Comparison of ENCODE assay signal across 24 mouse cellular contexts in genomic region chr2:167399646-167400045, GRCm38 (mm10). TPM values are rescaled to one million over a fixed set of nuclear protein-coding genes. Genes with fewer than 3 reads are reported as not detected.
A peak's percentile ranks its signal among the peaks of the same experiment; 100 is the strongest.
DNase-seq lines count a peak whose midpoint lies in the region; TF ChIP-seq lines count a peak whose summit lies in the region.
"Had no signal": no experiment of that assay in that cellular context is flagged by ENCODE, and none has a peak within 500 bp of the region (broad histone marks: within the 10 kb centered on the region; RNA-seq: fewer than 3 reads in every experiment).

No protein-coding gene starts in this region.

- 75% methylated on average over 7 of the region's 7 CpGs for WGBS in small intestine, adult 2 months

- H3K36me3 ChIP-seq in ES-E14 (ENCODE audit: control insufficient read depth, insufficient read depth, low read length, poor library complexity, severe bottlenecking), result no peaks in the 10 kb centered on the region
- no peaks in the 10 kb centered on the region for H3K36me3 ChIP-seq in small intestine, adult 2 months (ENCODE audit: control insufficient read depth, insufficient read depth, low read length)
- H3K36me3 ChIP-seq: G1E; heart, embryonic 15.5 days; limb, embryonic 10.5 days; midbrain, embryonic 10.5 days; neural tube, embryonic 15.5 days had no signal

- peak overlapping the region; percentile 75 for H3K27ac ChIP-seq in ES-E14 (ENCODE audit: insufficient read depth, low read depth, low read length, poor library complexity, severe bottlenecking)
- 0 out of 2 replicates have a peak overlapping the region, but pooled peaks have one; percentile 20 for H3K27ac ChIP-seq in small intestine, adult 2 months (ENCODE audit: insufficient read depth, low read depth, low read length)
- H3K27ac ChIP-seq: heart, embryonic 15.5 days; hindbrain, embryonic 14.5 days; limb, embryonic 10.5 days; midbrain, embryonic 10.5 days; neural tube, embryonic 15.5 days had no signal

- H3K9ac ChIP-seq in ES-E14 (ENCODE audit: insufficient read depth, low read depth, low read length, poor library complexity, severe bottlenecking), result 0 out of 2 replicates have a peak overlapping the region, but pooled peaks have one; percentile 39
- H3K9ac ChIP-seq: forebrain, postnatal 0 days; heart, embryonic 15.5 days; hindbrain, embryonic 14.5 days; neural tube, embryonic 15.5 days had no signal

- no peaks in the 10 kb centered on the region for H3K9me3 ChIP-seq in ES-E14 (ENCODE audit: control insufficient read depth, insufficient read depth, low read depth, low read length)
- H3K9me3 ChIP-seq: G1E; heart, embryonic 15.5 days; limb, embryonic 10.5 days; midbrain, embryonic 10.5 days; neural tube, embryonic 15.5 days had no signal

- no peak for TF ChIP-seq CTCF in small intestine, adult 2 months (IDR thresholded peaks at IDR 0.05; ENCODE audit: extremely low read depth, insufficient read length, insufficient replicate concordance, low read depth, low read length)

- no peak for TF ChIP-seq POLR2A in small intestine, adult 2 months (IDR thresholded peaks at IDR 0.05; ENCODE audit: low read depth, low read length)

- DNase-seq in ovary, adult 18-20 months (ENCODE audit: low spot score), result peak; percentile 48
- DNase-seq in ovary, postnatal 10 days (ENCODE audit: low spot score), result no peak
- DNase-seq in ES-E14 (ENCODE audit: low read depth, low spot score), result no peak
- DNase-seq in adrenal gland, adult 8-10 months, result peak; percentile 72
- DNase-seq in lung, postnatal 25 days (ENCODE audit: low spot score), result no peak
- no peak for DNase-seq in testis, postnatal 14 days (ENCODE audit: low spot score)
- no peak for DNase-seq in T-cell, adult 2 months (ENCODE audit: low spot score)
- DNase-seq: cerebellum, adult 11 months; cerebellum, adult 9-11 months; forebrain, postnatal 0 days; gastrocnemius, postnatal 25 days; heart, postnatal 4 days; kidney, adult 2 months; kidney, postnatal 10 days; liver; right cerebral cortex, postnatal 14 days; thymus, postnatal 25 days had no signal

- H3K4me1 ChIP-seq in ES-E14 (ENCODE audit: control insufficient read depth in 2 of 2, insufficient read depth in 2 of 2, low read length in 2 of 2, poor library complexity in 1 of 2), result peaks cover 4 to 12% of the 10 kb centered on the region in 2 experiments; a peak in 3 of 4 replicates
- no peaks in the 10 kb centered on the region for H3K4me1 ChIP-seq in small intestine, adult 2 months (ENCODE audit: control insufficient read depth, insufficient read depth, insufficient read length, low read length)
- H3K4me1 ChIP-seq: heart, embryonic 15.5 days; limb, embryonic 10.5 days; midbrain, embryonic 10.5 days; neural tube, embryonic 15.5 days had no signal

- in situ Hi-C loops in ES-E14 (cut with MboI; ENCODE audit: low sequenced_read_pairs in 2 of 2, unreplicated experiment in 2 of 2), result no loop called here

- H3K4me3 ChIP-seq in ES-E14 (ENCODE audit: insufficient read depth in 1 of 2, low read depth in 1 of 2, low read length in 2 of 2, poor library complexity in 1 of 2, severe bottlenecking in 1 of 2), result no peak overlapping the region; a peak in 1 of 4 replicates
- no peak overlapping the region for H3K4me3 ChIP-seq in small intestine, adult 2 months (ENCODE audit: low read depth, low read length)
- H3K4me3 ChIP-seq: heart, embryonic 15.5 days; limb, embryonic 10.5 days; midbrain, embryonic 10.5 days; neural tube, embryonic 15.5 days had no signal

- no peaks in the 10 kb centered on the region for H3K27me3 ChIP-seq in small intestine, adult 2 months (ENCODE audit: control insufficient read depth, insufficient read depth, low read length)
- H3K27me3 ChIP-seq: heart, embryonic 15.5 days; neural tube, embryonic 15.5 days had no signal

TF ChIP-seq in ES-E14, 5 proteins besides CTCF, POLR2A, EP300 and RAD21:
- TF ChIP-seq ZNF384 (IDR thresholded peaks at IDR 0.05; ENCODE audit: low read depth, low read length), result no peak
- no peak for TF ChIP-seq CHD2 (IDR thresholded peaks at IDR 0.05; ENCODE audit: low read depth, low read length)
- TF ChIP-seq HCFC1 (IDR thresholded peaks at IDR 0.05; ENCODE audit: borderline replicate concordance, insufficient read depth, low read length), result no peak
- TF ChIP-seq ZC3H11A (IDR thresholded peaks at IDR 0.05; ENCODE audit: borderline replicate concordance, low read depth, low read length), result no peak
- 0 out of 2 replicates have a peak, but pooled peaks have one; percentile 5 for TF ChIP-seq MAFK (IDR thresholded peaks at IDR 0.05; ENCODE audit: insufficient read depth, low read depth, low read length)

RNA-seq across cellular contexts. Expression of gene Slc9a8, which starts 21.9 kb away (rescaled TPM):
- 38.6 and 54.4 TPM in 2 replicates for total RNA-seq in ES-E14 (2012; rRNA removed)
- 10 to 100 TPM; 39.8 to 87.3 (median 53.6) TPM for total RNA-seq in adrenal gland, adult 8-10 months (2022)
- polyA plus RNA-seq in small intestine, adult 2 months (2012; rRNA removed), result 19.8 and 34.8 TPM in 2 replicates

RNA-seq across cellular contexts. Expression of gene B4galt5, which starts 50.7 kb away (rescaled TPM):
- 40.5 and 61.7 TPM in 2 replicates for total RNA-seq in ES-E14 (2012; rRNA removed)
- 100 to 1,000 TPM in 2 of 4 experiments, 10 to 100 TPM in 2; 85.7 to 181 (median 114) TPM for total RNA-seq in adrenal gland, adult 8-10 months (2022)
- 24.8 and 84.7 TPM in 2 replicates for polyA plus RNA-seq in small intestine, adult 2 months (2012; rRNA removed)

Comparison
In these comparisons a context has a peak if more than half of its experiments do, and no peak if none do; other contexts are left out.
1. DNase-seq: peak in ovary, adult 18-20 months (single experiment) and adrenal gland, adult 8-10 months (single experiment); none in ovary, postnatal 10 days (single experiment), ES-E14 (single experiment), lung, postnatal 25 days (single experiment), testis, postnatal 14 days (single experiment) and T-cell, adult 2 months (single experiment).